Mouse (Mus musculus): ENCODE results near the gene Rab22a. TPM values are rescaled to one million over a fixed set of nuclear protein-coding genes. Genes with fewer than 3 reads are reported as not detected.

The Rab22a gene
- polyA plus RNA-seq, 1 experiment from 2014 or later = 36.9 TPM

Small RNA genes lying within 50 kb of the gene (microRNA-seq; reads per million reads assigned to microRNA genes)
- gene Mir6340 = not detected

Other genes starting within 250 kb of the Rab22a start
- gene 1700021F07Rik, start 137.2 kb upstream of the Rab22a start, polyA plus RNA-seq (2015; fragmentation: Nextera tagmentation; extraction: Ambion mirVana) = not detected in 2 replicates
- gene Ankrd60, start 81.4 kb upstream of the Rab22a start, polyA plus RNA-seq (2015; fragmentation: Nextera tagmentation; extraction: Ambion mirVana) = not detected in 2 replicates
- gene 1700010B08Rik, start 59.7 kb downstream of the Rab22a start, polyA plus RNA-seq (2015; fragmentation: Nextera tagmentation; extraction: Ambion mirVana) = not detected in 2 replicates
- 8.7 and 15.7 TPM in 2 replicates for gene Vapb, start 77.8 kb downstream of the Rab22a start, polyA plus RNA-seq (2015; fragmentation: Nextera tagmentation; extraction: Ambion mirVana)

All from forebrain, embryonic 15.5 days (tissue).